Mouse (Mus musculus): ENCODE results near the gene Tex9. TPM values are rescaled to one million over a fixed set of nuclear protein-coding genes. Genes with fewer than 3 reads are reported as not detected.

Tex9 gene
- total RNA-seq (2023) = 17.0 to 26.7 TPM (median 19.8 TPM) in 4 replicates

DNA sequence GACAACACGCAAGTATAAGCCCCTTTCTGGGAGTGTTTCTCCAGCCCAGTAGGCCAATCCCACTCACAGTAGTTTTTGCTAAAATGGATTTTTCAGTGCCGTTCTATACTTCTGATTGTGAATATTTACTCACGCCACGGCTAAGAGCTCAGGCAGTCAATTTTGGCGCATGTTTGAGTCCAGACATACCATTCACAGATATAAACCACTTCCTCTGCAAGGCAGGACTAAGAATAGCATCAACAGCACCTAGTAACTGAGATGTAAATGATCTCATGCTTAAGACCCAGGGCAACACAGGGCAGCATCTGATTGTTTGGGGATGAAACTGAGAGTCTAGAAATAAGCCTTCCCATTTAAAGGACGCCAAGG is at the start of gene Tex9:
Gene Tex9 (minus strand): TSS at position 19 of the 372 bp plus-strand sequence.

DNA sequence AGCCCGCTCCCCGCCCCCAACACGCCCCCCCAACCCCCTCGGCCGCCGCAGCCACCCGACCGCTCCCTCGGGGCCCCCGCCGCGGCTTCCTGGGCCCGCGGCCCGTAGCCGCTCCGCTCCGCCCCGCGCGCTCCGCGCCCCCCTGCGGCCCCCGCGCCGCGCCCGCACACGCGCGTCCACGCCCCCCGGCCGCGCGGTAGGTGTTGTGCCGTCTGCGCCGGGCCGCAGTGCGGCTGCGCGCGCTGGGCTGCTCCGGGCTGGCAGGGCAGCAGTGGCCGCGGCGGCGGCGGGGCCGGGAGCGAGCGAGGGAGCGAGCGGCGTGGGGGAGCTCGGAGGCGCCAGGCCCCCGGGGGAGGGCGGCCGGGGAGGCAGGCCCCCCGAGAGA is 40.0 kb upstream of the Tex9 start, which contains the start of gene Rfx7:
Gene Rfx7 (plus strand): TSS at position 245 of the 385 bp plus-strand sequence.

DNA sequence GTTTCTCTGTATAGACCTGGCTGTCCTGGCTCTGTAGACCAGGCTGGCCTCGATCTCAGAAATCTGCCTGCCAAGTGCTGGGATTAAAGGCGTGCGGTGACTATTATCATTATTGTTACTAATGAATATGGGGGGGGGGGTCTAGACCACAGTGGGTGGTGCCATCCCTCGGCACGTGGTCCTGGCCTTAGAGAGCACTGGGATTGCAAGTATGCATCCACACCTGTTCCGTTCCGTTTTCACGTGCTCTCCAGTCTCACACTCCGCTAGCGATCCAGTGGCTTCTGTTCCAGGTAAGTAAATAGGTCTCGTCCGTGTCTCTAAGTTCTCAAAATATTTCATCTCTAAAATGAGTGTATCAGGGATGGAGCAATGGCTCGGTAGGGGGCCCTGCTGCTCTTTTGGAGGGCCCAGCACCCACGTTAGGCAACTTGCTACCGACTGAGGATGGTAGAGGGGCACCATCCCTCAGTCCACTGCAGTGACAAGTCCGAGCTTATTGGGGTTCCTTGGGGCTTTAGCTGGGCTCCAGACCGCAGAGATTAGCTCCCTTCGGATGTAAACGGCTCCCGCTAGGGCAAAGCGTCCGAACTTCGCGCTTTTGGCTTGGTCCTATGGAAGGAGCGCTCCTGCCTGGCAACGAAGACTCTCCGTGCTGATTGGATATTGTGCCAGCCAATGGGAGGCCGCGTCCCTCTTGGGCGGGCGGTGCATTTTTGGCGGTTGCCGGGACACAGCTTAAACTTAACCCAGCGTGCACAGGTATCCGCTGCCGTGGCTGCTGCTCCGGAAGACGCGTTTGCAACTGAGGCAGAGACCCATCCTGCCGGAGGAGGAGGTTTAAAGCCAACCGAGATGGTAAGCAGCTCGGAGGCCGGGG is 54.0 kb downstream of the Tex9 start, which contains the start of gene Mns1:
Gene Mns1 (plus strand): TSS at position 190 of the 880 bp plus-strand sequence.

Other genes starting within 250 kb of the Tex9 start
- gene Zfp280d, start 217.4 kb downstream of the Tex9 start, total RNA-seq (2023) = 90.3 to 103 TPM (median 95.1 TPM) in 4 replicates
- 1.5 to 5.3 TPM (median 3.0 TPM) in 4 replicates for gene Mns1, start 54.2 kb downstream of the Tex9 start, total RNA-seq (2023)
- 98.1 to 109 TPM (median 105 TPM) in 4 replicates for gene Rfx7, start 40.0 kb upstream of the Tex9 start, total RNA-seq (2023)
- gene Nedd4, start 170.1 kb upstream of the Tex9 start, total RNA-seq (2023) = 113 to 123 TPM (median 119 TPM) in 4 replicates